In the genomic region with DNA sequence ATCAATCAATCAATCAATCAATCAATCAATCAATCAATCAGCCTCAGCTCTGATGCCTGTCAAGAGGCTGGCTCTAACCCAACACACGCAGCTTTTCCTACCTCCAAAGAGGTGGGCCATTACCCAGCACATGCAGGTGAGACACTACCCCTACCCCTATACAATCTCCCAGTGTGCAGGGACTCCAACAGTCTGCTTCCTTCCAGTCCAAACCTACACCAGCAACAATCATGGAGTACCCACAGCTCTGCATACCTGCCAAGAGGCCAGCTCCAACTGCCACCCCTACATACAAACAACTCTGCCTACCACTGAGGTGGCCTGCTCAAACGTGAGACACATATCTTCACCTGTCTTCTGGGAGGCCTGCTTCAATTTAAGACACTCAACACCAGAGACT, we compare ENCODE assay signal across 8 mouse cellular contexts.
DNase-seq lines count a peak whose midpoint lies in the region; ATAC-seq and TF ChIP-seq lines count a peak whose summit lies in the region.
"Not testable (repeated sequence)": the region's sequence is repeated elsewhere in the genome, so short reads cannot be mapped to it uniquely, and the experiment has no call there.

No protein-coding gene starts in this region.

- DNase-seq in embryonic facial prominence, embryonic 11.5 days (ENCODE audit: low spot score); kidney, postnatal 0 days (ENCODE audit: low spot score); liver, embryonic 14.5 days (ENCODE audit: low read depth in 3 of 3, low spot score in 3 of 3); midbrain, embryonic 14.5 days: not testable (repeated sequence)

- H3K27ac ChIP-seq in embryonic facial prominence, embryonic 11.5 days (replicated peaks; ENCODE audit: low read depth, low read length); forebrain, embryonic 13.5 days; heart, embryonic 14.5 days (replicated peaks in 1 of 2; ENCODE audit: control insufficient read depth in 1 of 2, insufficient read depth in 1 of 2, low read depth in 2 of 2, low read length in 2 of 2); hindbrain, embryonic 16.5 days (ENCODE audit: low read depth, low read length); kidney, postnatal 0 days; liver, embryonic 14.5 days; midbrain, embryonic 14.5 days (replicated peaks; ENCODE audit: low read depth, low read length); neural tube, embryonic 15.5 days (replicated peaks): not testable (repeated sequence)

- not testable (repeated sequence) for H3K9me3 ChIP-seq in embryonic facial prominence, embryonic 11.5 days (replicated peaks; ENCODE audit: control insufficient read depth, low read length); forebrain, embryonic 13.5 days (replicated peaks); heart, embryonic 14.5 days (ENCODE audit: control insufficient read depth, low read length); hindbrain, embryonic 16.5 days (ENCODE audit: control insufficient read depth, low read length); kidney, postnatal 0 days (replicated peaks; ENCODE audit: low read length); liver, embryonic 14.5 days (ENCODE audit: control insufficient read depth, low read length); midbrain, embryonic 14.5 days (ENCODE audit: control insufficient read depth, low read length); neural tube, embryonic 15.5 days (replicated peaks)

- not testable (repeated sequence) for TF ChIP-seq CTCF in kidney, postnatal 0 days (IDR thresholded peaks at IDR 0.05; ENCODE audit: low read depth); liver, embryonic 14.5 days (IDR thresholded peaks at IDR 0.05; ENCODE audit: low read depth)

- not testable (repeated sequence) for H3K27me3 ChIP-seq in embryonic facial prominence, embryonic 11.5 days (ENCODE audit: control insufficient read depth, insufficient read depth, low read length); forebrain, embryonic 13.5 days; heart, embryonic 14.5 days (ENCODE audit: control insufficient read depth, insufficient read depth, low read length); hindbrain, embryonic 16.5 days (replicated peaks; ENCODE audit: control insufficient read depth, insufficient read depth, low read length); kidney, postnatal 0 days (ENCODE audit: insufficient read depth, low read length); liver, embryonic 14.5 days (ENCODE audit: control insufficient read depth, insufficient read depth, low read length); midbrain, embryonic 14.5 days (ENCODE audit: control insufficient read depth, insufficient read depth, low read length); neural tube, embryonic 15.5 days (replicated peaks)

- 69% methylated on average over 2 of the region's 2 CpGs for WGBS in embryonic facial prominence, embryonic 11.5 days
- 72% methylated on average over 2 of the region's 2 CpGs for WGBS in forebrain, embryonic 13.5 days
- 48% methylated on average over 2 of the region's 2 CpGs for WGBS in heart, embryonic 14.5 days
- WGBS in hindbrain, embryonic 16.5 days: 81% methylated on average over 2 of the region's 2 CpGs
- 71% methylated on average over 2 of the region's 2 CpGs for WGBS in kidney, postnatal 0 days
- 35% methylated on average over 2 of the region's 2 CpGs for WGBS in liver, embryonic 14.5 days (ENCODE audit: insufficient replicate concordance)
- WGBS in midbrain, embryonic 14.5 days: 71% methylated on average over 2 of the region's 2 CpGs
- WGBS in neural tube, embryonic 15.5 days: 80% methylated on average over 2 of the region's 2 CpGs

- H3K4me2 ChIP-seq in embryonic facial prominence, embryonic 11.5 days (ENCODE audit: low read depth, low read length); forebrain, embryonic 13.5 days; heart, embryonic 14.5 days (ENCODE audit: low read length); hindbrain, embryonic 16.5 days (ENCODE audit: low read length); kidney, postnatal 0 days (ENCODE audit: low read length); liver, embryonic 14.5 days (ENCODE audit: low read depth); midbrain, embryonic 14.5 days (ENCODE audit: low read length); neural tube, embryonic 15.5 days: not testable (repeated sequence)

- not testable (repeated sequence) for H3K4me3 ChIP-seq in embryonic facial prominence, embryonic 11.5 days (ENCODE audit: low read depth, low read length); forebrain, embryonic 13.5 days; heart, embryonic 14.5 days (ENCODE audit: control insufficient read depth in 1 of 2, insufficient read depth in 1 of 2, low read depth in 1 of 2, low read length in 2 of 2); hindbrain, embryonic 16.5 days (ENCODE audit: low read length); kidney, postnatal 0 days (replicated peaks; ENCODE audit: low read depth, low read length); liver, embryonic 14.5 days (ENCODE audit: insufficient read depth in 1 of 2, low read depth in 2 of 2, low read length in 2 of 2); midbrain, embryonic 14.5 days (replicated peaks; ENCODE audit: low read depth, low read length); neural tube, embryonic 15.5 days (replicated peaks)

- H3K9ac ChIP-seq in embryonic facial prominence, embryonic 11.5 days (replicated peaks; ENCODE audit: low read length); forebrain, embryonic 13.5 days; heart, embryonic 14.5 days (ENCODE audit: low read length); hindbrain, embryonic 16.5 days (ENCODE audit: low read depth, low read length); kidney, postnatal 0 days (ENCODE audit: low read depth, low read length); liver, embryonic 14.5 days (replicated peaks); midbrain, embryonic 14.5 days (replicated peaks; ENCODE audit: low read length); neural tube, embryonic 15.5 days (replicated peaks): not testable (repeated sequence)

- TF ChIP-seq EP300 in liver, embryonic 14.5 days (IDR thresholded peaks at IDR 0.05; ENCODE audit: low read depth): not testable (repeated sequence)

- H3K4me1 ChIP-seq in embryonic facial prominence, embryonic 11.5 days (ENCODE audit: control insufficient read depth, insufficient read depth, low read length); forebrain, embryonic 13.5 days; heart, embryonic 14.5 days (ENCODE audit: control insufficient read depth in 2 of 2, insufficient read depth in 2 of 2, low read length in 2 of 2); hindbrain, embryonic 16.5 days (ENCODE audit: control insufficient read depth, insufficient read depth, low read depth, low read length); kidney, postnatal 0 days (replicated peaks; ENCODE audit: insufficient read depth, low read length); liver, embryonic 14.5 days (replicated peaks; ENCODE audit: control insufficient read depth in 2 of 2, insufficient read depth in 2 of 2, low read length in 1 of 2); midbrain, embryonic 14.5 days (ENCODE audit: control insufficient read depth, insufficient read depth, low read length); neural tube, embryonic 15.5 days: not testable (repeated sequence)

- H3K36me3 ChIP-seq in embryonic facial prominence, embryonic 11.5 days (replicated peaks; ENCODE audit: control insufficient read depth, insufficient read depth, low read depth, low read length); forebrain, embryonic 13.5 days (ENCODE audit: poor library complexity, severe bottlenecking); heart, embryonic 14.5 days (ENCODE audit: control insufficient read depth, insufficient read depth, low read length); hindbrain, embryonic 16.5 days (ENCODE audit: control insufficient read depth, insufficient read depth, low read length); kidney, postnatal 0 days (ENCODE audit: insufficient read depth, low read length); liver, embryonic 14.5 days (replicated peaks; ENCODE audit: control insufficient read depth, insufficient read depth, low read depth); midbrain, embryonic 14.5 days (ENCODE audit: control insufficient read depth, insufficient read depth, low read length); neural tube, embryonic 15.5 days: not testable (repeated sequence)

- peak; percentile 85 for ATAC-seq in embryonic facial prominence, embryonic 11.5 days (replicated peaks; ENCODE audit: insufficient number of reproducible peaks, low FRiP score, low TSS enrichment, low read depth)
- ATAC-seq in forebrain, embryonic 13.5 days: peak; percentile 66
- peak; percentile 49; the same call in 1 of the 2 replicates for ATAC-seq in heart, embryonic 14.5 days (ENCODE audit: insufficient number of reproducible peaks, insufficient read depth, low FRiP score, low read depth)
- 0 out of 2 replicates have a peak, but pooled peaks have one; percentile 45 for ATAC-seq in hindbrain, embryonic 16.5 days
- ATAC-seq in kidney, postnatal 0 days (replicated peaks; ENCODE audit: low FRiP score, low read depth): peak; percentile 71
- 0 out of 2 replicates have a peak, but pooled peaks have one; percentile 13 for ATAC-seq in liver, embryonic 14.5 days (ENCODE audit: insufficient read depth)
- peak; percentile 56 for ATAC-seq in midbrain, embryonic 14.5 days (ENCODE audit: low FRiP score, low TSS enrichment)
- ATAC-seq in neural tube, embryonic 15.5 days (ENCODE audit: low FRiP score): peak; percentile 68; the same call in 1 of the 2 replicates

Comparison
In these comparisons a context has a peak if more than half of its experiments do, and no peak if none do; other contexts are left out.
1. ATAC-seq: peak in every context shown above with its lines; median percentile 85 in embryonic facial prominence, embryonic 11.5 days; 71 in kidney, postnatal 0 days; 68 in neural tube, embryonic 15.5 days; 66 in forebrain, embryonic 13.5 days; 56 in midbrain, embryonic 14.5 days; 49 in heart, embryonic 14.5 days; 45 in hindbrain, embryonic 16.5 days; 13 in liver, embryonic 14.5 days.